Mouse (Mus musculus): ENCODE measurements around the gene 4833427G06Rik. TPM values are rescaled to one million over a fixed set of nuclear protein-coding genes. Genes with fewer than 3 reads are reported as not detected.
"Not testable (repeated sequence)": the region's sequence is repeated elsewhere in the genome, so short reads cannot be mapped to it uniquely, and the experiment has no call there.

The 4833427G06Rik gene
- 0.58 TPM in 1 of 2 replicates, not detected in the other for polyA plus RNA-seq (2014; fragmentation: Nextera tagmentation; extraction: Ambion mirVana)

DNA sequence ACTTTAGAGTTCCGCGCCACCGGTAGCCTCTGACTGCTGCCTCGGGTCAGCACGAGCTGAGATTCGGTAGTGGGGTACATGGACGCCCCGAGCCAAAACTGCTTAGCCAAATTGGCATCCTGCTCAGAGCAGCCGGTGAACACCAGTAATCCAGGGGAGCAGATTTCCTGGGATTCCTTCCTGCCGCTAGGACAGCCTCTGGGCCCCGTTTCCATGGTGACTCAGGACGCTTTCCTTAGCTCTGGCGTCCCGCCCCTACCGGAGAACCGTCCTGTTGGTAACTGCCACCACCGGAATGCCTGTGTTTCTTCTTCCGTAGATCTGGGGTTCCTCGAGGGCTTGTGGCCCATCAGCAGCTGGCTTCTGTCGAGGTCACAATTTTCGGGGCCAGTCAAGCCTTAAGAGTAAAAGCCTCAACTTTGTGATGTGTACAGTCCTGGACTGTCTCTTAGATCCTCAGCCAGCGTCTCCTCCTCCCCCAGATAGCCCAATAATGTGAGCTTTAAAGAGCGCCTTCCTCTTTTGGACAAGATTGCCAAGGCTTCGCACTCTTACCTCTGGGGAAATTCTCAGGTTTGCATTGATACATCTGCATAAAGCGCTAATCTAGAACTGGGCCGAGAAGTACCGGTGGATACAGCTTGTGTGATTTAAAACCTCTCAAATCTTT, at the start of gene 4833427G06Rik:
TSS of gene 4833427G06Rik (minus strand) at position 323 of the 670 bp plus-strand sequence.
- peak; percentile 72 for ATAC-seq (ENCODE audit: insufficient read depth)
- peak within 1 kb of the TSS; percentile 99 for H3K4me2 ChIP-seq
- 9% methylated on average over 27 of the region's 27 CpGs for WGBS
- H3K9ac ChIP-seq, result no peak within 1 kb of the TSS; the same call in 1 of the 2 replicates
- no peaks in the 10 kb centered on the region for H3K36me3 ChIP-seq (ENCODE audit: insufficient read depth)
- peak within 1 kb of the TSS; percentile 56 for H3K4me3 ChIP-seq (ENCODE audit: low read depth, low read length)
- H3K4me1 ChIP-seq (ENCODE audit: insufficient read depth), result no peaks in the 10 kb centered on the region; the same call in 1 of the 2 replicates
- H3K9me3 ChIP-seq (ENCODE audit: low read depth, low read length), result no peaks in the 10 kb centered on the region
- DNase-seq, result peak; percentile 87
- H3K27ac ChIP-seq (ENCODE audit: low read depth), result no peak within 1 kb of the TSS
- peak; percentile 27; the same call in 1 of the 2 replicates for TF ChIP-seq CTCF (IDR thresholded peaks at IDR 0.05; ENCODE audit: low read depth)
- peaks cover 8% of the 10 kb centered on the region; the same call in 1 of the 2 replicates for H3K27me3 ChIP-seq (ENCODE audit: insufficient read depth, low read length)

DNA sequence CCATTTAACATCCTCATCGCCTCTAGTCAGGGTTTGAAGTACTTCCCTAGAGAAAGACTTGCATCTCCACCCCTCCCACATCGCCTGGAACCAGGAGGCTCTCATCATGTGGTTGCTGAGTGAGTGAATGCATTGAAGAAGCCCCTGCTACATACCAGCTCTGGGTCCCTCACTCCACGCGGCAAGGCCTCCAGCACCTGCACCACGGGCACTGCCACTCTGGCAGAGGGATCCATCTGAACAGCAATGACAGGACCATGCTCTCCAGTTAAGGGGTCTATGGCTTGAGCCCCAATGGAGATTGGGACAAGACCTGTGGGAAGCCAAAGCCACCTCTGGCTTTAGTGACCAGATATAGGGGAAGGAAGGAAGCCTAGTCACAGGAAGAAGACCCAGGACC, 45.4 kb upstream of the 4833427G06Rik start:
- Histone ChIP-seq H3K27ac (ENCODE audit: low read depth) (no peak overlapping the region), H3K9ac (no peak overlapping the region), H3K4me1 (ENCODE audit: insufficient read depth) (no peaks in the 10 kb centered on the region), H3K9me3 (ENCODE audit: low read depth, low read length) (no peaks in the 10 kb centered on the region), H3K27me3 (ENCODE audit: insufficient read depth, low read length) (no peaks in the 10 kb centered on the region), H3K36me3 (ENCODE audit: insufficient read depth) (no peaks in the 10 kb centered on the region), H3K4me3 (ENCODE audit: low read depth, low read length) (no peak overlapping the region), H3K4me2 (no peak overlapping the region)
- DNase-seq, result no peak
- WGBS, result 76% methylated on average over 5 of the region's 5 CpGs
- no peak for TF ChIP-seq CTCF (IDR thresholded peaks at IDR 0.05; ENCODE audit: low read depth)
- no peak for ATAC-seq (ENCODE audit: insufficient read depth)

DNA sequence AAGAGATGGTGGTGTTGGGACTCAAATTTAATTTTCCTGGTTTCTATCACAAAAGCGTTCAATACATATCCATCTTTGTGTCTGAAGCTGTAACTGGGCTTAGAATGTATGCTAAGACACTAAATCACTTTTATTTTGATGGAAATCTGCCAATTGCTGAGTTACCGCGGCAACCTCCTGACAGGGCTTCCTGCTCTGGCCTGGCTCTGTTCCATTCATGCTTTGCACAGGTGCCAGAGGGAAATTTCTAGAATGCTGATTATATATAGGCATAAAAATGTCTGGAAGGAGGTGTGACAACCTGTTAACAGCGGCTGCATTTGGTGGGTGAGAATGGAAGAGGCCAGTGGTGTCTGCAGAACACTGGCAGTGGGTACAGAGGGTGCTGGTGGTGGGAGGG, 44.6 kb upstream of the 4833427G06Rik start:
- Histone ChIP-seq H3K9ac (no peak overlapping the region), H3K27ac (ENCODE audit: low read depth) (no peak overlapping the region), H3K4me1 (ENCODE audit: insufficient read depth) (no peaks in the 10 kb centered on the region), H3K36me3 (ENCODE audit: insufficient read depth) (no peaks in the 10 kb centered on the region), H3K4me3 (ENCODE audit: low read depth, low read length) (no peak overlapping the region), H3K27me3 (ENCODE audit: insufficient read depth, low read length) (no peaks in the 10 kb centered on the region), H3K9me3 (ENCODE audit: low read depth, low read length) (no peaks in the 10 kb centered on the region), H3K4me2 (no peak overlapping the region)
- WGBS, result 61% methylated on average over 4 of the region's 4 CpGs
- ATAC-seq (ENCODE audit: insufficient read depth) (no peak), DNase-seq (peak; percentile 66)
- no peak for TF ChIP-seq CTCF (IDR thresholded peaks at IDR 0.05; ENCODE audit: low read depth)

DNA sequence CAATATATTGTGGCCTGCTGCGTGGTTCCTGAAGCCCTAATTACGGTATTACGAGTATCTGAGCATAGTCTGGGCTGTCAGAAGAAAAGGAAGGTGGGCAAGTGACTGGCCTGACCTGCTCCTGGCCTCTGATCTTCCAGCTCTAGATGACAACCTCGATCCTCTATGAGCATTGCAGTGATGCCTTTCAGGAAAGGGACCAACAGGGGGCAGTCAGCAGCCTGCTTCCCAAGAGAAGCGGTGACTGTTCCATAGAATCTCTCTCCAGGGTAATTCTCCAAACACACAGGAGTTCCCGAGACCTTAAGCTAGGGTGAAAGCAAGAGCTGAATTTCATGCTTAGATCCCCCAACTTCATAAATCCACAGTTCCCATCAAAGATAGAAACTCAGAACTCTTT, 42.3 kb upstream of the 4833427G06Rik start:
- H3K27me3 ChIP-seq (ENCODE audit: insufficient read depth, low read length), result no peaks in the 10 kb centered on the region
- no peaks in the 10 kb centered on the region for H3K9me3 ChIP-seq (ENCODE audit: low read depth, low read length)
- no peak overlapping the region for H3K4me3 ChIP-seq (ENCODE audit: low read depth, low read length)
- DNase-seq, result no peak
- no peak for ATAC-seq (ENCODE audit: insufficient read depth)
- 66% methylated on average over 6 of the region's 6 CpGs for WGBS
- no peaks in the 10 kb centered on the region for H3K36me3 ChIP-seq (ENCODE audit: insufficient read depth)
- TF ChIP-seq CTCF (IDR thresholded peaks at IDR 0.05; ENCODE audit: low read depth), result peak; percentile 44
- H3K4me1 ChIP-seq (ENCODE audit: insufficient read depth), result no peaks in the 10 kb centered on the region
- H3K9ac ChIP-seq, result no peak overlapping the region
- no peak overlapping the region for H3K27ac ChIP-seq (ENCODE audit: low read depth)
- no peak overlapping the region for H3K4me2 ChIP-seq

DNA sequence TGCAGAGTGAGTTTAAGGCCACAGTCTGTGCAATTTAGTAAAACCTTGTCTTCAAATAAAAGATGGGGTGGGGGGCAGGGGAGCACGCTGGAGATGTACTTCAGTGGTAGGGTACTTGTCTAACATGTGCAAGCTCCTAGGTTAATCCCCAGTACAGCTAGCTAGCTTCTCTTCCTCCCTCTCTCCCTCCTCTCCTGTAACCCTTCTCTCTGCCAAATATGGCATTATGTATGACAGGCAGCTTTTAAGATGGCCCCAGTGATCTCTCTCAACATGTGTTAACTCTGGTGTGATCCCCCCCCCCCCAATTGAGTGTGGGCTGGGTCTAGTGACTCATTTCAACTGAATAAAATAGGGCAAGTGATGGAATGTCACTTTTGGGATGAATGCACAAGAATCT, 41.6 kb upstream of the 4833427G06Rik start:
- Histone ChIP-seq H3K36me3 (ENCODE audit: insufficient read depth) (no peaks in the 10 kb centered on the region), H3K27me3 (ENCODE audit: insufficient read depth, low read length) (no peaks in the 10 kb centered on the region), H3K4me1 (ENCODE audit: insufficient read depth) (no peaks in the 10 kb centered on the region), H3K4me2 (no peak overlapping the region), H3K9me3 (ENCODE audit: low read depth, low read length) (no peaks in the 10 kb centered on the region), H3K9ac (no peak overlapping the region), H3K27ac (ENCODE audit: low read depth) (no peak overlapping the region), H3K4me3 (ENCODE audit: low read depth, low read length) (no peak overlapping the region)
- no peak for DNase-seq
- no peak for ATAC-seq (ENCODE audit: insufficient read depth)
- WGBS, result 81% methylated on average over 1 of the region's 1 CpGs
- no peak for TF ChIP-seq CTCF (IDR thresholded peaks at IDR 0.05; ENCODE audit: low read depth)

DNA sequence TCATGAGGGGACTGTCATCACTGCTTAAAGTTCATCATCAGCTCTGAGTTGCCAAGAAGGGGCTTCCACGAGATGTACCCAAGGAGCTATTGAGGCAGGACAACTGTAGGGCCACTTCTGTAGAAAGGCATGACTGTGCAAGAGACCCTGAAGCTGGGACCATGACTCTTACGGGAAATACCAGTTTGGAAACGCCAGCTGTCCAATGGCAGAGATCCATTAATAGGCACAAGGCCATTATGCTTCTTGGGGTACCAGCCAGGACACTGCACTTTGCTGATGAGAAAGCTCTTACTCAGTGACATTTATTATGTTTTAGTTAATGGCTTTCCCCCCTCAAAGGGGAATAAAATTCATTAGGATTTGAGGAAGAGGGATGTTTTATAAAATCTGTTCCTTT, 38.8 kb upstream of the 4833427G06Rik start:
- Histone ChIP-seq H3K4me2 (no peak overlapping the region), H3K27me3 (ENCODE audit: insufficient read depth, low read length) (no peaks in the 10 kb centered on the region), H3K4me3 (ENCODE audit: low read depth, low read length) (no peak overlapping the region), H3K9ac (no peak overlapping the region), H3K27ac (ENCODE audit: low read depth) (no peak overlapping the region), H3K36me3 (ENCODE audit: insufficient read depth) (no peaks in the 10 kb centered on the region), H3K9me3 (ENCODE audit: low read depth, low read length) (no peaks in the 10 kb centered on the region), H3K4me1 (ENCODE audit: insufficient read depth) (no peaks in the 10 kb centered on the region)
- DNase-seq (no peak), ATAC-seq (ENCODE audit: insufficient read depth) (no peak)
- no peak for TF ChIP-seq CTCF (IDR thresholded peaks at IDR 0.05; ENCODE audit: low read depth)
- WGBS, result 65% methylated on average over 3 of the region's 3 CpGs

DNA sequence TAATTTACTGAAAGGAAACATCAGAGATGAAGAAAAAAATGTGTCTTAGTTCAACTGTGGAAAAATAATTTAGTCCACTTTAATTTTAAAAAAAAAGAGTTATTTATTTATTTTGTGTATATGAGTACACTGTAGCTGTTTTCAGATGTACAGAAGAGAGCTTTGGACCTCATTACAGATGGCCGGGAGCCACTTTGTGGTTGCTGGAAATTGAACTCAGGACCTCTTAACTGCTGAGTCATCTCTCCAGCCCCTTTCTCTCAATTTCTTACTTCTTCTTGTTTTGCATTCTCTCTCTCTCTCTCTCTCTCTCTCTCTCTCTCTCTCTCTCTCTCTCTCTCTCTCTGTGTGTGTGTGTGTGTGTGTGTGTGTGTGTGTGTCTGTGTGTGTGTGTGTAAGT, 37.5 kb upstream of the 4833427G06Rik start:
- H3K36me3 ChIP-seq (ENCODE audit: insufficient read depth); H3K4me1 ChIP-seq (ENCODE audit: insufficient read depth); H3K4me3 ChIP-seq (ENCODE audit: low read depth, low read length); H3K9me3 ChIP-seq (ENCODE audit: low read depth, low read length); DNase-seq; H3K27me3 ChIP-seq (ENCODE audit: insufficient read depth, low read length); H3K9ac ChIP-seq; ATAC-seq (ENCODE audit: insufficient read depth); H3K4me2 ChIP-seq; H3K27ac ChIP-seq (ENCODE audit: low read depth): not testable (repeated sequence)
- WGBS, result 66% methylated on average over 1 of the region's 1 CpGs
